Comparison of ENCODE assay signal across 11 mouse cellular contexts in genomic region chr13:44580767-44581166, GRCm38 (mm10).
DNase-seq lines count a peak whose midpoint lies in the region; ATAC-seq and TF ChIP-seq lines count a peak whose summit lies in the region.
"Had no signal": no experiment of that assay in that cellular context is flagged by ENCODE, and none has a peak within 500 bp of the region (broad histone marks: within the 10 kb centered on the region; RNA-seq: fewer than 3 reads in every experiment).

No protein-coding gene starts in this region.

- 0 out of 2 replicates have a peak overlapping the region, but pooled peaks have one; percentile 25 for H3K4me2 ChIP-seq in forebrain, embryonic 12.5 days
- no peak overlapping the region; the same call in 1 of the 2 replicates for H3K4me2 ChIP-seq in forebrain, embryonic 11.5 days (ENCODE audit: low read depth, low read length, severe bottlenecking)

- H3K36me3 ChIP-seq in forebrain, embryonic 12.5 days (replicated peaks) = no peaks in the 10 kb centered on the region
- no peaks in the 10 kb centered on the region for H3K36me3 ChIP-seq in forebrain, embryonic 11.5 days (ENCODE audit: control insufficient read depth, insufficient read depth, low read length)
- no peaks in the 10 kb centered on the region for H3K36me3 ChIP-seq in thymus, adult 2 months (ENCODE audit: control insufficient read depth, insufficient read depth, low read length)

- H3K4me1 ChIP-seq in forebrain, embryonic 12.5 days = peaks cover 36% of the 10 kb centered on the region
- H3K4me1 ChIP-seq in forebrain, embryonic 11.5 days (replicated peaks; ENCODE audit: control insufficient read depth, insufficient read depth, low read length) = peaks cover 6% of the 10 kb centered on the region; the same call in 1 of the 2 replicates
- H3K4me1 ChIP-seq in lung, adult 2 months (ENCODE audit: control insufficient read depth, insufficient read depth, low read length) = no peaks in the 10 kb centered on the region
- H3K4me1 ChIP-seq in thymus, adult 2 months (replicated peaks; ENCODE audit: control insufficient read depth, insufficient read depth, low read length) = peaks cover 23% of the 10 kb centered on the region

- H3K9ac ChIP-seq in forebrain, embryonic 12.5 days = no peak overlapping the region
- H3K9ac ChIP-seq in forebrain, embryonic 11.5 days (ENCODE audit: low read length) = no peak overlapping the region

- no peak for DNase-seq in forebrain, embryonic 11.5 days (ENCODE audit: low spot score)
- peak; percentile 10 for DNase-seq in lung, adult 2 months
- DNase-seq in lung, adult 18-20 months = no peak
- DNase-seq in large intestine, adult 2 months (ENCODE audit: low read depth, low spot score) = peak; percentile 61
- DNase-seq in thymus, adult 2 months = peak; percentile 30
- DNase-seq in cerebellum, postnatal 14 days = no peak
- DNase-seq in right cerebral cortex, adult 2 months (ENCODE audit: low spot score in 2 of 2) = no peak
- DNase-seq: cerebellum, adult 8-10 months had no signal

- no peak overlapping the region for H3K27ac ChIP-seq in forebrain, embryonic 12.5 days
- no peak overlapping the region for H3K27ac ChIP-seq in forebrain, embryonic 11.5 days (ENCODE audit: low read depth, low read length)
- H3K27ac ChIP-seq in thymus, adult 2 months (ENCODE audit: control insufficient read depth, insufficient read depth, low read length) = no peak overlapping the region
- H3K27ac ChIP-seq: kidney, postnatal 0 days had no signal

- 0 out of 2 replicates have a peak, but pooled peaks cover 4% of the 10 kb centered on the region for H3K27me3 ChIP-seq in forebrain, embryonic 12.5 days
- H3K27me3 ChIP-seq in forebrain, embryonic 11.5 days (ENCODE audit: control insufficient read depth, insufficient read depth, low read length) = no peaks in the 10 kb centered on the region
- no peaks in the 10 kb centered on the region for H3K27me3 ChIP-seq in thymus, adult 2 months (ENCODE audit: control insufficient read depth, insufficient read depth, low read length)
- H3K27me3 ChIP-seq: megakaryocyte, embryonic 14.5 days had no signal

- H3K9me3 ChIP-seq in forebrain, embryonic 12.5 days = peaks cover 7% of the 10 kb centered on the region; the same call in 1 of the 2 replicates
- H3K9me3 ChIP-seq in forebrain, embryonic 11.5 days (ENCODE audit: control insufficient read depth, low read length) = no peaks in the 10 kb centered on the region; the same call in 1 of the 2 replicates

- no peak overlapping the region for H3K4me3 ChIP-seq in forebrain, embryonic 12.5 days (replicated peaks)
- no peak overlapping the region for H3K4me3 ChIP-seq in forebrain, embryonic 11.5 days (ENCODE audit: low read depth, low read length)
- no peak overlapping the region for H3K4me3 ChIP-seq in lung, adult 2 months (replicated peaks; ENCODE audit: extremely low read depth, low read depth, low read length)
- no peak overlapping the region for H3K4me3 ChIP-seq in thymus, adult 2 months (ENCODE audit: control insufficient read depth, insufficient read depth, low read length)

- no peak for TF ChIP-seq CTCF in lung, adult 2 months (IDR thresholded peaks at IDR 0.05; ENCODE audit: insufficient read depth, low read length)
- no peak for TF ChIP-seq CTCF in thymus, adult 2 months (IDR thresholded peaks at IDR 0.05; ENCODE audit: borderline replicate concordance, control insufficient read depth, extremely low read depth, insufficient read depth, low read length, poor library complexity)

- WGBS in forebrain, embryonic 12.5 days = 34% methylated on average over 9 of the region's 9 CpGs
- 32% methylated on average over 9 of the region's 9 CpGs for WGBS in forebrain, embryonic 11.5 days
- 15% methylated on average over 9 of the region's 9 CpGs for whole genome bisulfite sequencing in lung, adult 2 months
- WGBS in large intestine, adult 2 months = 7% methylated on average over 9 of the region's 9 CpGs
- WGBS in thymus, adult 2 months = 12% methylated on average over 9 of the region's 9 CpGs

- ATAC-seq in forebrain, embryonic 12.5 days (ENCODE audit: low FRiP score) = no peak
- ATAC-seq in forebrain, embryonic 11.5 days (replicated peaks; ENCODE audit: low FRiP score) = no peak

- no peak for TF ChIP-seq POLR2A in lung, adult 2 months (IDR thresholded peaks at IDR 0.05; ENCODE audit: borderline replicate concordance, extremely low read depth, low read depth, low read length)
- TF ChIP-seq POLR2A in thymus, adult 2 months (IDR thresholded peaks at IDR 0.05; ENCODE audit: control insufficient read depth, extremely low read depth, insufficient read depth, low read length, poor library complexity) = no peak

Comparison
In these comparisons a context has a peak if more than half of its experiments do, and no peak if none do; other contexts are left out.
1. DNase-seq: peak in lung, adult 2 months (single experiment), large intestine, adult 2 months (single experiment) and thymus, adult 2 months (single experiment); none in forebrain, embryonic 11.5 days (single experiment), lung, adult 18-20 months (0 of 2), cerebellum, postnatal 14 days (0 of 2) and right cerebral cortex, adult 2 months (0 of 2).